Mouse (Mus musculus) lung, embryonic 15.5 days (tissue): ENCODE measurements around the gene Notch2. TPM values are rescaled to one million over a fixed set of nuclear protein-coding genes. Genes with fewer than 3 reads are reported as not detected.
"Not testable (repeated sequence)": the region's sequence is repeated elsewhere in the genome, so short reads cannot be mapped to it uniquely, and the experiment has no call there.

Experiments
- ATAC-seq: fragments of 200-750 bp; cut with Nextera tagmentation; 2 replicates; pipeline ENCODE4 v1.8.0; 2017; ENCODE audit warnings: moderate number of reproducible peaks, borderline replicate concordance; ENCODE audit not compliant: low FRiP score, low TSS enrichment; ENCODE audit errors: extremely low read depth
- H3K27ac ChIP-seq: fragments of 300-500 bp; sonication (generic); 2 replicates; pipeline ENCODE4 v1.5.1; 2015; ENCODE audit warnings: moderate library complexity, mild to moderate bottlenecking, inconsistent platforms
- H3K27me3 ChIP-seq: fragments of 300-500 bp; sonication (generic); 2 replicates; pipeline ENCODE4 v1.6.1; 2015; ENCODE audit warnings: inconsistent platforms
- H3K36me3 ChIP-seq: fragments of 300-500 bp; sonication (generic); 2 replicates; pipeline ENCODE4 v1.6.1; 2015; ENCODE audit warnings: inconsistent platforms
- H3K4me1 ChIP-seq: fragments of 300-500 bp; sonication (generic); 2 replicates; pipeline ENCODE4 v1.6.1; 2015; ENCODE audit warnings: inconsistent platforms
- H3K4me2 ChIP-seq: fragments of 300-500 bp; sonication (generic); 2 replicates; pipeline ENCODE4 v1.6.1; 2015; ENCODE audit warnings: inconsistent platforms, mild to moderate bottlenecking, moderate library complexity
- H3K4me3 ChIP-seq: fragments of 300-500 bp; sonication (generic); 2 replicates; pipeline ENCODE4 v1.5.1; 2015; ENCODE audit warnings: mild to moderate bottlenecking, inconsistent platforms
- H3K9ac ChIP-seq: fragments of 300-500 bp; sonication (generic); 2 replicates; pipeline ENCODE4 v1.6.1; 2015; ENCODE audit warnings: inconsistent platforms
- H3K9me3 ChIP-seq: fragments of 300-500 bp; sonication (generic); 2 replicates; pipeline ENCODE4 v1.6.1; 2016; ENCODE audit warnings: inconsistent platforms
- WGBS: fragments of 180-500 bp; shearing (Covaris S2); methylation state at CpG from one replicate; pipeline ENCODE4 v1.1.7; 2015; 5-methylcytosine and 5-hydroxymethylcytosine counted together
- polyA plus RNA-seq: library from polyadenylated mRNA; unstranded; fragments of >200 nt; fragmentation: Nextera tagmentation; extraction: Ambion mirVana; gene quantifications from 2 replicates; pipeline ENCODE4 v1.2.1, GENCODE M21; 2015

Gene Notch2
- polyA plus RNA-seq, 1 experiment from 2014 or later, result 35.1 TPM

DNA sequence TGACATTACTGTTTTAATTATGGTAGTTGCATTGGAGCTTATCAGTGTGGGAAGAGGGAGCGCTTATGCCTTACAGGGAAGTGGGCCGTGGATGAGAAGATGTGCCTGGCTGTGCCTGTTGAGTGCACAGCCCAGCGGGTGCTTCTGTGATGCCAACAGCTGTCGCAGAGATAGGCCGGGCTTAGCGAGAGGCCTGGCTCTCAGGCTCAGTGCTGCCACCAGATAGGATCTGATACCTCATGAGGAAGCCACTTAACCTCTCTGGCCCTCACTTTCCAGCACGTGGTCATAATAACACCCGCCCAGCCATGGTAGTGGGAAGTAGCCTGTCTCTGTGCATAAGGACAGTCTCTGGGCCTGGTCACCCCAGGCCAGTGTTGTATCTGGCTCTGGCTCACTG is 33.0 kb downstream of the Notch2 start:
- Histone ChIP-seq H3K27ac (no peak overlapping the region), H3K27me3 (no peaks in the 10 kb centered on the region), H3K4me2 (no peak overlapping the region), H3K4me3 (no peak overlapping the region), H3K9me3 (no peaks in the 10 kb centered on the region), H3K9ac (no peak overlapping the region), H3K4me1 (peaks cover 64% of the 10 kb centered on the region), H3K36me3 (no peaks in the 10 kb centered on the region; the same call in 1 of the 2 replicates)
- 41% methylated on average over 8 of the region's 8 CpGs for WGBS
- 0 out of 2 replicates have a peak, but pooled peaks have one; percentile 33 for ATAC-seq

DNA sequence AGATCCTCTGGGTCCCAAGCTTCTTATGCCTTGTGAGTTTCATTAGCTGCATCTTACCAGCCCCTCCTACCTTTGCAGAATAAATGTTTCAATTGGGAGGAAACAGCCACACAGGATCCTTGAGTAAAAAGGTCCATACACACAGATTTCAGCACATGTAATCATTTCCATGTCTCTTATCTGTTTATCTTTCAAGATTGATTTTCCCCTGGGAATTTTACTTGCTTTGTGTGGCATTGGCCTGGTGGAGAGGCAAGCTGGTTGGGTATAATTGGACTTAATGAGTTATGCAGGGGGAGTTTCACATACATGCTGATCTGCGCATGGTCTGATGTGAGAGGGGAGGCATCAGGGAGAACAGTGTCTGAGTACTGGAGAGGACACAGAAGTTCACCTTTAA is 36.3 kb downstream of the Notch2 start:
- ATAC-seq, result no peak
- no peak overlapping the region for H3K27ac ChIP-seq

DNA sequence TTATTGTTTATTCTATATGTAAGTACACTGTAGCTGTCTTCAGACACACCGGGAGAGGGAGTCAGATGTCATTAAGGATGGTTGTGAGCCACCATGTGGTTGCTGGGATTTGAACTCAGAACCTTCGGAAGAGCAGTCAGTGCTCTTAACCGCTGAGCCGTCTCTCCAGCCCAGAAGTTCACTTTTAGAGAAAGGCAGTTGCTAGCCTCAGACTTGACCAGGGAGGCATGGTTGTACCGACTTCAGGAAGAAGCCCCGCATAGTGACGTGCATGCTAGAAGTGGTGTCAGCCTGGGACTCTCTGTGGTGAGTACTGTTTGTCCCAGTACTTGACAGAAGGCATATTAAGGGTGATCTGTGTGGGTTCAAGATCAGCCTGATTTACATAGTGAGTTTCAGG is 36.8 kb downstream of the Notch2 start:
- not testable (repeated sequence) for H3K36me3 ChIP-seq, H3K27me3 ChIP-seq, H3K9ac ChIP-seq, H3K9me3 ChIP-seq, H3K4me2 ChIP-seq, H3K4me3 ChIP-seq, H3K27ac ChIP-seq, ATAC-seq
- WGBS, result 81% methylated on average over 7 of the region's 7 CpGs
- H3K4me1 ChIP-seq, result peaks cover 62% of the 10 kb centered on the region

More for the DNA sequence above, 36.3 kb downstream of the Notch2 start:
- Histone ChIP-seq H3K9ac (no peak overlapping the region), H3K9me3 (no peaks in the 10 kb centered on the region), H3K27me3 (no peaks in the 10 kb centered on the region), H3K4me1 (peaks cover 62% of the 10 kb centered on the region), H3K4me2 (no peak overlapping the region), H3K4me3 (no peak overlapping the region), H3K36me3 (no peaks in the 10 kb centered on the region; the same call in 1 of the 2 replicates)
- 93% methylated on average over 1 of the region's 1 CpGs for WGBS

DNA sequence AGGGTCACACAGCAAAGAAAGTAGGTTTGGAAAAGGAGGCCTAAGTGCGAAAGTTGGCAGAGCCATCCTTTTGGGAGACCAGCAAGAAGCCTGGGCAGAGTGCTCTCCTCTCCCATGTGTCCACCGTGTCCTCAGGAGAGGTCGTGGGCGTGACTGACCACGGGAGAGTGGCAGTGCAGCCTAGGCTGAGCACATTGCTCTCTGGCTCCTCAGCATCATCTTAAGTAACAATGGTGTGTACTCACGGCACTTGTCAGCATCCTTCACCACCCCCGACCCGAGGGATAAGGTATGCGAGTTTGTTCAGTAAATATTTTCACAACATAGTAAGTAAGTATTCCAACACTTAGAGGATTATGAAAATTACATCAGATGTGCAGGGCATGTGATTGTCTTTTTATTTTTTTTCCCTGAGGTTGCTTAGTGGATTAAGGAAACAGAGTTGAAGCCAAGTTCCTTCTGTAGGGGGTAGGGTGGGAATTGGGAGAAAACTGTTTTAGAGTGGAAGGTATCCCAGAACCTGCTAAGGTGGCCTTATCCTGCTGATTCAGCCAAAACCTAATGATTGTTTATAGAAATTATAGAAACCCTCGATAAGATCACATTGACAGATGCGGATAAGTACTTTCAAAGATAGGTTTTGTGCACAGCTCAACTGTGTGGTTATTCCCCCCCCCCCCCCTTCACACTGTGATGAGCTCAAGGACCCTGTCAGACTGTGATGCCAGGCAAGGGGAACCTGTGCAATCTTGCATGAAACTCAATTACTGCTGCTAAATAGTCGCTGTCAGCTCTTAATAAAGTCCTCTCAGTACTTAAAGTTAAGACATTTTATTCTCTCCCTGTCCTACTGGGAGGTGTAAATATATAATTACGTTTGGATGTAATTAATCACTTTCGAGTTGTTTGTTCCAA is 37.4 kb downstream of the Notch2 start:
- WGBS, result 57% methylated on average over 14 of the region's 14 CpGs
- Histone ChIP-seq H3K9me3 (no peaks in the 10 kb centered on the region), H3K36me3 (no peaks in the 10 kb centered on the region; the same call in 1 of the 2 replicates), H3K4me2 (no peak overlapping the region), H3K27me3 (no peaks in the 10 kb centered on the region), H3K4me3 (no peak overlapping the region), H3K27ac (no peak overlapping the region), H3K4me1 (peaks cover 62% of the 10 kb centered on the region), H3K9ac (no peak overlapping the region)
- no peak for ATAC-seq

DNA sequence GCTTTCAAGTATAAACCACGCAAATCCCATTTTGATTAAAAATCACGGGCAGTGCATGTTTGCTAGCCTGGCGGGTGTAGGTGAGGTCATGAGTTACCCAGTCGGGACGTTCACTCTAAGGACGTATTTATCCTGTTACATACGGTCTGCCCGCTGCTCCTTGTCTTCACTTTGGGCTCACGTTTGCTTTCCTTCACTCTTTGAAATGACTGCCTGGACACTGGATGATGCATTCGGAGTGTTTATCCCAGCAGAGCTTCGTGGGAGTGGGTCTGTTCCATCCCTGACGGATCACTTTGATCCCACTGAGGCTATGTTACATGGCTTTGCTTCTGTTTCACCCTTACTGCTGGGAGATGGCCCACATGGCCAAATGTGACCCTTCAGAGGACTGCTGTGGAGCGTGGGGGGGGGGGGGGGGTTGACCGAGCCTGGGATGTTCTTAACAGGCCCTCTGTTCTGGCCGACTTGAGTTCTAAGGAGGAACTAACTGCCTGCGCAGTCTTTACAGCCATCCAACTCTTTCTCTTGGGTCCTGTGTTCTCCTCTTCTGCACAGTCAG is 38.2 kb downstream of the Notch2 start:
- H3K9me3 ChIP-seq, result no peaks in the 10 kb centered on the region
- H3K4me1 ChIP-seq, result peaks cover 62% of the 10 kb centered on the region
- H3K27me3 ChIP-seq, result no peaks in the 10 kb centered on the region
- no peak overlapping the region for H3K4me2 ChIP-seq
- H3K27ac ChIP-seq, result 0 out of 2 replicates have a peak overlapping the region, but pooled peaks have one; percentile 9
- 51% methylated on average over 16 of the region's 16 CpGs for WGBS
- H3K4me3 ChIP-seq, result no peak overlapping the region
- no peak overlapping the region for H3K9ac ChIP-seq
- H3K36me3 ChIP-seq, result no peaks in the 10 kb centered on the region; the same call in 1 of the 2 replicates
- ATAC-seq, result no peak

DNA sequence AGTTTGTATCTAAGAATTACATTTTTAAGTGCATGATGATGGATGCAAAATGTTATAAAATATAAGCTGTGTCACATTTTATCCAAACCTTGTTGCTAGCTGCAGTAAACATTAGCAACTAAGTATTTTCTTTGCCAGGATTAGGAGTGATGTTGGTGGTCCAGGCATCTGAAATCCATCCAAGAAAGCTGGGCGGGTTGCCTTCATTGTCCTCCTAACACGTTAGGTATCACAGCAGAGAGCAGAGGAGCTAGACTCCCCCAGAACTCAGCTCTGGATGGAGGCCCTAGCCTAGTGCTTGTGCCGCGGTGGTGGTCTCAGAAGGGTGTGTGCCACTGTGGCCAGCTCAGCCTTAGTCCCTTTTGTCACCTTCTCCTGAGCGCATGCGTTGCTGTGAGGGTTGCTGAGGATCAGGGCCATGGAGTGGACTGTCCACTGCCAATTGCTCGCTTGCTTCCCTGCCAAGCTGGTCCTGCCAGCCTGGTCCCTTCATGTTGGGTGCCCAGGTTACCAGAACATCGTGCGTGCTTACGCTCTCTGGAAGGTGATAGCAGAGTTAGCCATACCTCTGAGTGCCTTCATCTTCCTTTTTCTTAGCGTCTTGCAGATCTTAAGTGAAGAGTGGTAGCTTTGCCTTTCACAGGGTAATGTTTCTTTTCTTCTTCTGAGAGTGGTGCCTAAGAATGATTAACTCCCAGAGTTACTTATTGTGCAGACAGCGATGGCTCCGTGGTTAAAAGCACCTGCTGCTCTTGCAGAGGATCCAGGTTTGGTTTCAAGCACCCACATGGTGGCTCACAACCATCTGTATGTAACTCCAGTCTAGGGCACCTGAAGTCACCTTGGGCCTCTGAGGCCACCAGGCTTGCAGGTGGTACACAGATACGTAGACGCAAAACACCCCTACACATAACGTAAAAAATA is 39.4 kb downstream of the Notch2 start:
- no peaks in the 10 kb centered on the region for H3K27me3 ChIP-seq
- H3K4me1 ChIP-seq, result peaks cover 68% of the 10 kb centered on the region
- H3K4me2 ChIP-seq, result no peak overlapping the region
- no peak overlapping the region for H3K9ac ChIP-seq
- H3K36me3 ChIP-seq, result no peaks in the 10 kb centered on the region; the same call in 1 of the 2 replicates
- no peak for ATAC-seq
- 63% methylated on average over 16 of the region's 16 CpGs for WGBS
- no peak overlapping the region for H3K4me3 ChIP-seq
- no peaks in the 10 kb centered on the region for H3K9me3 ChIP-seq
- no peak overlapping the region for H3K27ac ChIP-seq

DNA sequence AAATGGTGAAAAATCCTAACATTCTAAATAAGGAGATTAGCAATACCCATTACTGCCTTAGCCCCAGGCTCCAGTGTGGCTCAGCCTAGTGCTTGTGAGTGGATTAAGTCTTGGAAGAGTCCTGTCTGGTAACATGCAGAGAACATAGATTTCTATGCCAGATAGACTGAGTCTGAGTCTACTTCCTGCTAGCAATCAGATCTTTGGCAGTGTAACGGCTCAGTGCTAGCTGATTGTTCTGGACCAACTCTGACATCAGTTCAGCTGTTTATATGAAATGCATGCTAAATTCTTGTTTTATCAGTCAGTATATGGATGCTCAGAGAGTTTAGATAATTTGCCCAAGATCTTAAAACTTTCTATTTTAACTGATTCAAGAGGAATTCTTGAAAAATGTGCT is 40.5 kb downstream of the Notch2 start:
- no peak for ATAC-seq
- Histone ChIP-seq H3K9ac (no peak overlapping the region), H3K9me3 (no peaks in the 10 kb centered on the region), H3K4me1 (peaks cover 68% of the 10 kb centered on the region), H3K36me3 (no peaks in the 10 kb centered on the region; the same call in 1 of the 2 replicates), H3K27ac (no peak overlapping the region), H3K27me3 (no peaks in the 10 kb centered on the region), H3K4me2 (no peak overlapping the region), H3K4me3 (no peak overlapping the region)
- WGBS, result 48% methylated on average over 1 of the region's 1 CpGs

DNA sequence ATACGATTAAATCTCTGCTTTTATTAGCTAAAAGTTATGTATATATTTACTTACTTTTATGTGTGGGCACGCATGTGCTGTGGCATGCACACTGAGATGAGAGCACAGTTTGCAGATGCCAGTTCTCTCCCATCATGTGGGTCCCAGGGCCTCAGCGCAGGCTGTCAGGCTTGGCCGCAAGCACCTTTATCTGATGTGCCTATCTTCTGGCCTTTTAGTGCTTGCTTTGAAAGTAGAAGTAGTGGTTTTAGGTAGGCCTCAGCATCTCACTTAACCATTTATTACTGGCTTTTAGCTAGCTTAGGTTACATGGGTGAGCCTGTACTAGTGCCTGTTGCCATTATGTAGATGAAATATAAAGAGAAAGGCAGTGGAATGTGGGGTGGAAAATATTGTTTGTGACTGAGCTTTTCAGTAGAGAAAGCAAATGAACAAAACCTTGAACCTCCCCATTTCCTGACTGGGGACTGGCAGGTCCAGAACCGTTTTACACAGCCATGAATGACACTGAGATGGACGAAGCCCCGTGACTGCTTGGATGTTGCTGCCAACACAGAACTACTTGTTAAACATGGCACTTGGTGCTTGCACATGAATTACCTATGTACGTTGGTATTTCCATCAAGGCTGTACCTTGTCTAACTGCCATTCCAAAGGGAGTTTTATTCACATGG is 41.1 kb downstream of the Notch2 start:
- Histone ChIP-seq H3K36me3 (no peaks in the 10 kb centered on the region; the same call in 1 of the 2 replicates), H3K9ac (no peak overlapping the region), H3K27me3 (no peaks in the 10 kb centered on the region), H3K27ac (no peak overlapping the region), H3K4me1 (peaks cover 72% of the 10 kb centered on the region), H3K4me3 (no peak overlapping the region), H3K9me3 (no peaks in the 10 kb centered on the region), H3K4me2 (no peak overlapping the region)
- no peak for ATAC-seq
- WGBS, result 73% methylated on average over 8 of the region's 8 CpGs

DNA sequence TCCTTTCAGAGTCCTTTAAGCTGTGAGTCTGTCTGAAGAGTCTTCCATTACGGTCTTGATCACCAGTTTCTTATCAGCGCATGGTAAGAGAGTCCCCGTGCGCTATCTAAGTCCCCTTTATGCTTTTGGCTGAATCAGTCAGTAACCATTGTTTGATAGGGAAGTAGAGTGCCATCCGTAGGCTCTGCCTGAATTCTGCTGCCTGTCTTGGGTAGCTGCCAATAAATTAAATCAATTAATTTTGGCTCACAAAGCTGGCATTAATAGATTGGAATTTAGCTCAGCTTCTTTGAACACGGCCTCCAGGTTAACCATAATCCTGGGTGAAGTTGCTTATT is 41.6 kb downstream of the Notch2 start:
- Histone ChIP-seq H3K9ac (no peak overlapping the region), H3K27ac (no peak overlapping the region), H3K4me3 (no peak overlapping the region), H3K4me2 (no peak overlapping the region), H3K9me3 (no peaks in the 10 kb centered on the region), H3K27me3 (no peaks in the 10 kb centered on the region), H3K36me3 (no peaks in the 10 kb centered on the region), H3K4me1 (peaks cover 75% of the 10 kb centered on the region)
- ATAC-seq, result no peak
- WGBS, result 67% methylated on average over 6 of the region's 6 CpGs

DNA sequence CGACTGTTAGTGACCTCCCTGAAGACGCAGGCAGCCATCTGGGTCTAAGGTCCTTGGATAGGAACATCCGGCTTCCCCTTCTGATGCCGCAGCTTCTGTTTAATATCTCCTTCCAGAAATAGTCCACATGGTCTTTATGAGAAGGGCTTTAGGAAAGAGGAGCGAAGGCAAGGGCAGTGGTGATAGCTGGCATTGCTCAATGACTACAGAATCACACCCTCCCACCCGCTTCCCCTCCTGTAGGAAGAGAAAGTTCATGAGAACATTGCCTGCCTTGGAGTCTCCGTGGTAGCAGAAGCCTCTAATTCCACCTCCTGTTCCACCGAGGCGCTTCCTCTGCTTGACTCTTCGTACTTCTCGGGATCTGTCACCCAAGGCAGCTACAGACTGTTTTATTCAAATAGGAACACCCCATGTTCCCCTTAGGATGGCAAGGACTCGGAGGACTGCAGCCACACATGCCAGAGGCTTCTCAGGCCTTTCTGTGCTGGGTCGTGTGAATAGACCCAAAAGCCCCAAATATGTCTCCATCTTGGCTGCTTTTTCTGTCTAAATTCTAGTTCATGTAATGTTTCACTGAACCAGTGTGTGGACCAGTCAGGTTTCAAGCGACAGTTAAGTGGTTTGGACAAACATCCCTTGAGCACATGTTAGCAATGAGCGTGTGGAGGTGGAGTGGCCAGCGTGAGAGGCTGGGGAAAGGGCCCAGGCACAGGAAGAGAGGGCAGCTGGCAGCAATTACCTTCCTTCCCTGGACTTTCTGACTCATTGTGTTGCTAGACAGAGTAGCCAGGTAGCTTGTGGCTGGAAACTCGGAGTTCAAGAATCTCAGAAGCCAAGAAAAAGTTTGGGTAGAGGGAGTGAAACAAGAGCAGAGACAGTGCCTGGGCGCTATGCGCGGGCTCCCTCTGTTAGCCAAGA is 42.7 kb downstream of the Notch2 start:
- Histone ChIP-seq H3K4me1 (peaks cover 75% of the 10 kb centered on the region), H3K27me3 (no peaks in the 10 kb centered on the region), H3K9ac (no peak overlapping the region), H3K4me3 (no peak overlapping the region), H3K36me3 (no peaks in the 10 kb centered on the region), H3K27ac (peak overlapping the region; percentile 75), H3K4me2 (no peak overlapping the region), H3K9me3 (no peaks in the 10 kb centered on the region)
- ATAC-seq, result peak; percentile 56; the same call in 1 of the 2 replicates
- WGBS, result 68% methylated on average over 20 of the region's 20 CpGs
